ENCODE assay signal across 17 mouse cellular contexts in the genomic region with DNA sequence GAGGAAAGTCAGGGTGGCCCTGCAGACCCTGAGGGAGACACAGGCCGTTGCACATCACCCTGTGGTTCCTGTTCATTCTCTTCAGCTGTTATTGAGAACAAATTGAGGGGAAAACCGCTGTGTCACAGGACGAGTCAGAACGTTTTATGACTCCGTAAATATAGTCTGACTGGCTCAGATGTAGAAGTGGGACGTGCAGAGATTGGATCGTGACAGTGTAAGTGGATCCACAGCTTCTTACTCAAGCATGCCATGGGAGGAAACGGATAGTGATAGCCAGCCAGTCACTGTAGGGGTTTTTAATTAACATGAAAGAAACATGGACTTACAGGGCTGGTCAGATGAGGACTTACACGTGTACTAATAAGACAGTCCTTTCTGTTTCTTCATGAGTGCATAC.
"Had no signal": no experiment of that assay in that cellular context is flagged by ENCODE, and none has a peak within 500 bp of the region (broad histone marks: within the 10 kb centered on the region; RNA-seq: fewer than 3 reads in every experiment).

No protein-coding gene starts in this region.

- H3K9me3 ChIP-seq: liver, embryonic 13.5 days; midbrain, embryonic 12.5 days; midbrain, embryonic 15.5 days; neural tube, embryonic 12.5 days had no signal

- DNase-seq: kidney, adult 9 months; kidney, postnatal 36 days; layer of hippocampus, postnatal 36 days; liver, embryonic 13.5 days; lung, adult 2 months; lung, postnatal 14 days; lung, postnatal 4 days; retina, postnatal 1 day; right cerebral cortex, postnatal 25 days; thymus, adult 2 months; thymus, postnatal 14 days; thymus, postnatal 4 days had no signal

- H3K4me3 ChIP-seq: left cerebral cortex, adult 2 months; liver, embryonic 13.5 days; midbrain, embryonic 12.5 days; midbrain, embryonic 15.5 days; neural tube, embryonic 12.5 days had no signal

- H3K4me2 ChIP-seq: liver, embryonic 13.5 days; midbrain, embryonic 12.5 days; midbrain, embryonic 15.5 days; neural tube, embryonic 12.5 days had no signal

- H3K27ac ChIP-seq: left cerebral cortex, adult 2 months; liver, embryonic 13.5 days; midbrain, embryonic 12.5 days; midbrain, embryonic 15.5 days; neural tube, embryonic 12.5 days; stomach, postnatal 0 days had no signal

- ATAC-seq: midbrain, embryonic 15.5 days had no signal

- H3K9ac ChIP-seq: liver, embryonic 13.5 days; midbrain, embryonic 12.5 days; midbrain, embryonic 15.5 days; neural tube, embryonic 12.5 days had no signal

- H3K27me3 ChIP-seq: liver, embryonic 13.5 days; midbrain, embryonic 12.5 days; midbrain, embryonic 15.5 days; neural tube, embryonic 12.5 days had no signal

- H3K4me1 ChIP-seq: liver, embryonic 13.5 days; midbrain, embryonic 12.5 days; midbrain, embryonic 15.5 days; neural tube, embryonic 12.5 days had no signal
